Mouse (Mus musculus) splenic B cell, adult 2 months (primary cell): Measurements from ENCODE around the gene Sars.

Experiments used
- DNase-seq: peaks from one replicate; pipeline ENCODE4 v3.0.0-alpha.2; 2011; ENCODE audit warnings: low read depth, low spot score
- H3K27me3 ChIP-seq: 2 replicates; pipeline ENCODE4 v1.6.1; 2012; ENCODE audit warnings: mild to moderate bottlenecking, low read length, moderate library complexity, mixed read lengths; ENCODE audit not compliant: control insufficient read depth, poor library complexity, insufficient read depth, severe bottlenecking
- H3K36me3 ChIP-seq: 2 replicates; pipeline ENCODE4 v1.6.1; 2012; ENCODE audit warnings: mild to moderate bottlenecking, low read length, moderate library complexity, mixed read lengths; ENCODE audit not compliant: control insufficient read depth, poor library complexity, insufficient read depth, severe bottlenecking

The Sars gene

GRCm38 (mm10) chr3:108411754-108412121 is 33.3 kb downstream of the Sars start:
- Histone ChIP-seq H3K27me3 (no peaks in the 10 kb centered on the region), H3K36me3 (no peaks in the 10 kb centered on the region)
- DNase-seq, result no peak

- no peaks in the 10 kb centered on the region for H3K36me3 ChIP-seq
- H3K27me3 ChIP-seq, result no peaks in the 10 kb centered on the region
- DNase-seq, result no peak
Observed at GRCm38 (mm10) chr3:108411026-108411753, 33.8 kb downstream of the Sars start.

GRCm38 (mm10) chr3:108410359-108410714 is 34.7 kb downstream of the Sars start:
- no peaks in the 10 kb centered on the region for H3K36me3 ChIP-seq
- no peaks in the 10 kb centered on the region for H3K27me3 ChIP-seq
- DNase-seq, result no peak

GRCm38 (mm10) chr3:108409656-108410358 is 35.2 kb downstream of the Sars start:
- no peak for DNase-seq
- Histone ChIP-seq H3K27me3 (no peaks in the 10 kb centered on the region), H3K36me3 (no peaks in the 10 kb centered on the region)

GRCm38 (mm10) chr3:108408517-108409008 is 36.4 kb downstream of the Sars start:
- no peak for DNase-seq
- no peaks in the 10 kb centered on the region for H3K36me3 ChIP-seq
- no peaks in the 10 kb centered on the region for H3K27me3 ChIP-seq

DNA sequence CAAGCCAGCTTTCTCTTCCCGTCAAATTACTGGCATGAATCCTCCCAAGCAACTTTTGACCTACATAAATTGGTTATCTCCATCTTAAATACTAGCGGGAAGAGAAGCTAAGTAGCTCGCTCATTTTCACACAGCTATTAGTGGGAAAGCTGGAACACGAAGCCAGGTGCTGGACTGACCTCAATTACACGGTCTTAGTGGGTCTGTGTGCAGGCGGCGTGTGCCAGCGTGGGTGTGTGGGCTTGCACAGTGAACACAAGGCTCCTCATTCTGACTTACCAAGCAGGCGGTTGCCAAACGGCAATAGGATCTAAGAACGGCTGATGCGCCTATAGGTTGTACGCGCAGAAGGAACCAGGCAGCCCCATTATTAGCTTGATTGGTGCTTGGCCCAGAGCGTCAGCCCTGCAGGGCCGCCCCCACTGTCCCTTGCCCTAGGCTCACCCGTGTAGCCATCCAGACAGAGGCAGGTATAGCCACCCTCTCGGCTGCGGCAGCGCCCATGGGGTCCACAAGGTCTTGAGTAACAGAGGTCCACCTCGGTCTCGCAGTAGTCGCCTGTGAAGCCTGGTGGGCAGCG is 38.6 kb downstream of the Sars start:
- DNase-seq, result no peak
- Histone ChIP-seq H3K36me3 (no peaks in the 10 kb centered on the region), H3K27me3 (no peaks in the 10 kb centered on the region)

DNA sequence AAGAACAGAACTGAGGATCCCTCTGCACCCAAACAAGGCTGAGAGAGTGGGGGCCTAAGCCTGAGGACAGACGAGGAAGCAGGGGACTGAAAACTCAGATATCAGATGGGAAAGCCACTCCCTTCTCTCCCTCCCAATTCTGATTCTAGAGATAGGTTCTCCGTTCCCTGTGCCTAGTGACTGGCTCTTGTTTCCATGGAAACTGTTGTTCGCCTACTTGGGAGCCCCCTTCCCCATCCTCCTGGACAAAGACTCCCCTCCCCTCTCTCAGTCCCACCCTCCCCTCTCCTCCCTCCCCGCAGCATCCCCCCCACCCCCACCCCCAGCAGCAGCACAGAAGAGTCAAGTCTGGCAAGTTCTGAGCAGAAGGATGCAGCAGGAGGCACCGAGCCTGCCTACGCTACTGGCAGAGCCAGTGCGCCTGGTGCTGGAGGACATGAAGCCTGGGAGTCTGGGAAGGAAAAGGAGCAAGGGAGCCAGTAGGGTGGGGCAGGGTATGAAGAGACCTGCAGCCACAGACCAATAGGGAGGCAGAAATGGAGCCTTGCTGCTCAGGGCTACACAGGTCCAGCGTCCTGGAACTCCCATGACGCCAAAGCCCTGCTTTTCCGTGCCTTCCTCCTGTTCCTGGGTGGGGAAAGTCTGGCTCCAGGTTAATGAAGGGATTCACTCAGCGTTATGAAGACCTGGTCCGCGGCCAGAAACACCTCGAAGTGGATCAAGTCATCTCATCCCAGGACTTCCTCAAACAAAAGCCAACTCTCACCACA is 39.3 kb downstream of the Sars start:
- Histone ChIP-seq H3K36me3 (no peaks in the 10 kb centered on the region), H3K27me3 (no peaks in the 10 kb centered on the region)
- no peak for DNase-seq

DNA sequence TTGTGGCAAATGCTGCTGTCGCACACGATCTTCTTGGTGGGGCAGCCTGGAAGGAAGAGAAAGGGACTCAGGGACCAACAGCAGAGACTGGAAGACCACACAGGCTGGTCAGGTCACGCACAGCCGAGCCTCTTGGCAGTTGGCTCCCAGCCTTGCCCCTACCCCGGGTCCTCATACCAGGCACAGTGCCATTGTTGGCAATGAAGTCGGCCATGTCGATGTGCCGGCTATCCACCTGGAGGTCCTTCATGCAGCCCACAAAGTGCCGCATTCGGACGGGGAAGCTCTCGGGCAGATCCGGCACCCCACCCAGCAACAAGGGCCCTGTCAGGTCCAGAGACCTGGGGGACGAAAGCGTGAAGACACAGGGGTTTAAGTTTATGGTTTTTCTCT is 42.5 kb downstream of the Sars start:
- no peak for DNase-seq
- Histone ChIP-seq H3K36me3 (no peaks in the 10 kb centered on the region), H3K27me3 (no peaks in the 10 kb centered on the region)

- Histone ChIP-seq H3K36me3 (no peaks in the 10 kb centered on the region), H3K27me3 (no peaks in the 10 kb centered on the region)
- DNase-seq, result peak; percentile 98
Observed at GRCm38 (mm10) chr3:108401692-108402527, 43.1 kb downstream of the Sars start.

- no peak for DNase-seq
- Histone ChIP-seq H3K27me3 (no peaks in the 10 kb centered on the region), H3K36me3 (no peaks in the 10 kb centered on the region)
Observed at GRCm38 (mm10) chr3:108400442-108400841, 44.6 kb downstream of the Sars start.

GRCm38 (mm10) chr3:108398281-108398680 is 46.7 kb downstream of the Sars start:
- DNase-seq, result no peak
- Histone ChIP-seq H3K27me3 (no peaks in the 10 kb centered on the region), H3K36me3 (no peaks in the 10 kb centered on the region)

DNA sequence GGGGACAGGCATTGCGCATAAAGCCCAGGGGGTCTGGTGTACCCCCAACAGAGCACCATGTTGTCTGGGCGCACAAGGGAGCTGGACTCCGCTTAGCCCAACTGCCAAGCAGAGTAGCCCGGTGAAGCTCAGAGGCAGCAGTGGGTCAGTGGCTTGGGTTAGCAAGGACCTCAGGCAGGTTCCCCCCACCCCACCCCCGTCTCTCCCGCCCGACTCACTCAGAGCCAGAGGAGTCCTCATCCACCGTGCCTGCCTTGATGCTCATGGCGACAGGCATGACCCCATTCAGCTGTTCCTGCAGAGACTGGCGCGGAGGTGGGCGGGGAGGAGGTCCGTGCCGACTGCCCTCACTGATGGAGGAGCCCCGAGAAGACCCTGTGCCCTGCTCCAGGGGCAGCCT is 52.2 kb downstream of the Sars start:
- H3K27me3 ChIP-seq, result no peaks in the 10 kb centered on the region
- no peak for DNase-seq
- no peaks in the 10 kb centered on the region for H3K36me3 ChIP-seq

- Histone ChIP-seq H3K36me3 (no peaks in the 10 kb centered on the region), H3K27me3 (no peaks in the 10 kb centered on the region)
- no peak for DNase-seq
Observed at GRCm38 (mm10) chr3:108392299-108392698, 52.7 kb downstream of the Sars start.

DNA sequence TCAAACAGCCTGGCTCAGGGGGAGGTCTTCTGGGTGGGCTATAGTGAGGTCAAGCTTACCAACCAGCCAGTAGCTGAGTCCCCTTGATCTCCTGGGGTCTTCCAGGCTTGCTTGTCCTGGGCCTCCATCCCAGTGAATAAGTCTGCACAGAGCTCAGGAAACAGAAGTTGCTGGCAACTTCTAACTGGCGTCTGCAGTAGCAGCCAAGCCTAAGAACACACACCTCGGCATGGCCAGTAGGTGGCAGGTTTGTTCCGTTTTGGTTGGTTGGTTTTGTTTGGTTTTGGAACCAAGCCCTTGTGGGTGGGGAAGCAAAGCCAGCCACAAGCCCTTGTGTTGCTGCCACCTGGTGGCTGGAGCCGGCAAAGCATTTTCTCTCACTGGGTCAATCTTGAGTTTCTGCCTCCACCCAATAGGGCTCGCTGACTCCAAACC is 55.9 kb downstream of the Sars start:
- H3K36me3 ChIP-seq, result no peaks in the 10 kb centered on the region
- no peaks in the 10 kb centered on the region for H3K27me3 ChIP-seq
- peak; percentile 97 for DNase-seq
